Mouse (Mus musculus) intestine, embryonic 15.5 days (tissue): ENCODE results near the gene Lrrc66. TPM values are rescaled to one million over a fixed set of nuclear protein-coding genes. Genes with fewer than 3 reads are reported as not detected.

ENCODE experiments used
- ATAC-seq: fragments of 200-750 bp; cut with Nextera tagmentation; 2 replicates; pipeline ENCODE4 v1.8.0; 2017; ENCODE audit warnings: moderate TSS enrichment, moderate library complexity
- H3K27ac ChIP-seq: fragments of 300-500 bp; sonication (generic); 2 replicates; pipeline ENCODE4 v1.5.1; 2015; ENCODE audit warnings: mild to moderate bottlenecking, inconsistent platforms
- H3K27me3 ChIP-seq: fragments of 300-500 bp; sonication (generic); replicated peaks from 2 replicates; pipeline ENCODE4 v1.6.1; 2015; ENCODE audit warnings: inconsistent platforms
- H3K36me3 ChIP-seq: fragments of 300-500 bp; sonication (generic); 2 replicates; pipeline ENCODE4 v1.6.1; 2015; ENCODE audit warnings: inconsistent platforms
- H3K4me1 ChIP-seq: fragments of 300-500 bp; sonication (generic); replicated peaks from 2 replicates; pipeline ENCODE4 v1.6.1; 2015; ENCODE audit warnings: inconsistent platforms
- H3K4me2 ChIP-seq: fragments of 300-500 bp; sonication (generic); replicated peaks from 2 replicates; pipeline ENCODE4 v1.6.1; 2015; ENCODE audit warnings: mild to moderate bottlenecking, inconsistent platforms
- H3K4me3 ChIP-seq: fragments of 300-500 bp; sonication (generic); replicated peaks from 2 replicates; pipeline ENCODE4 v1.5.1; 2015; ENCODE audit warnings: inconsistent platforms
- H3K9ac ChIP-seq: fragments of 300-500 bp; sonication (generic); 2 replicates; pipeline ENCODE4 v1.6.1; 2015; ENCODE audit warnings: inconsistent platforms
- H3K9me3 ChIP-seq: fragments of 300-500 bp; sonication (generic); 2 replicates; pipeline ENCODE4 v1.6.1; 2016; ENCODE audit warnings: inconsistent platforms
- whole genome bisulfite sequencing: fragments of 180-500 bp; shearing (Covaris S2); methylation state at CpG from one replicate; pipeline ENCODE4 v1.1.7; 2015; 5-methylcytosine and 5-hydroxymethylcytosine counted together
- polyA plus RNA-seq: library from polyadenylated mRNA; unstranded; fragments of >200 nt; fragmentation: Nextera tagmentation; extraction: Ambion mirVana; gene quantifications from 2 replicates; pipeline ENCODE4 v1.2.1, GENCODE M21; 2015

The Lrrc66 gene
- polyA plus RNA-seq: 4.7 and 5.5 TPM in 2 replicates

- 0 out of 2 replicates have a peak, but pooled peaks cover 3% of the 10 kb centered on the region for H3K36me3 ChIP-seq
- no peaks in the 10 kb centered on the region for H3K27me3 ChIP-seq
- no peak within 1 kb of the TSS for H3K4me3 ChIP-seq
- no peak for ATAC-seq
- no peaks in the 10 kb centered on the region for H3K4me1 ChIP-seq
- WGBS: 80% methylated on average over 8 of the region's 8 CpGs
- no peak within 1 kb of the TSS for H3K4me2 ChIP-seq
- H3K9ac ChIP-seq: no peak within 1 kb of the TSS
- H3K9me3 ChIP-seq: no peaks in the 10 kb centered on the region
- no peak within 1 kb of the TSS for H3K27ac ChIP-seq
Observed at GRCm38 (mm10) chr5:73632291-73632690, at the start of gene Lrrc66. Lrrc66 (minus strand) TSS chr5:73632526.

- 64% methylated on average over 13 of the region's 13 CpGs for WGBS
- Histone ChIP-seq H3K27me3 (no peaks in the 10 kb centered on the region), H3K27ac (no peak overlapping the region), H3K4me3 (no peak overlapping the region), H3K9ac (no peak overlapping the region), H3K9me3 (no peaks in the 10 kb centered on the region), H3K4me2 (no peak overlapping the region), H3K4me1 (no peaks in the 10 kb centered on the region), H3K36me3 (no peaks in the 10 kb centered on the region)
- ATAC-seq: no peak
Observed at GRCm38 (mm10) chr5:73676626-73677025, 44.3 kb upstream of the Lrrc66 start.

- 77% methylated on average over 3 of the region's 3 CpGs for WGBS
Observed at GRCm38 (mm10) chr5:73675604-73676003, 43.3 kb upstream of the Lrrc66 start.

GRCm38 (mm10) chr5:73669386-73669785 is 37.1 kb upstream of the Lrrc66 start:
- Histone ChIP-seq H3K9me3 (no peaks in the 10 kb centered on the region), H3K36me3 (no peaks in the 10 kb centered on the region), H3K27me3 (no peaks in the 10 kb centered on the region), H3K27ac (no peak overlapping the region), H3K4me2 (no peak overlapping the region), H3K9ac (no peak overlapping the region), H3K4me1 (no peaks in the 10 kb centered on the region), H3K4me3 (no peak overlapping the region)
- 56% methylated on average over 26 of the region's 26 CpGs for WGBS
- ATAC-seq: no peak

More at GRCm38 (mm10) chr5:73675604-73676003, 43.3 kb upstream of the Lrrc66 start:
- H3K4me1 ChIP-seq: no peaks in the 10 kb centered on the region
- H3K4me2 ChIP-seq: no peak overlapping the region
- H3K4me3 ChIP-seq: no peak overlapping the region
- no peaks in the 10 kb centered on the region for H3K36me3 ChIP-seq
- H3K9me3 ChIP-seq: no peaks in the 10 kb centered on the region
- no peaks in the 10 kb centered on the region for H3K27me3 ChIP-seq
- H3K9ac ChIP-seq: no peak overlapping the region
- no peak overlapping the region for H3K27ac ChIP-seq
- ATAC-seq: no peak

- H3K9me3 ChIP-seq: no peaks in the 10 kb centered on the region
- H3K4me3 ChIP-seq: no peak overlapping the region
- H3K27ac ChIP-seq: no peak overlapping the region
- no peak overlapping the region for H3K4me2 ChIP-seq
- no peak for ATAC-seq
- 83% methylated on average over 2 of the region's 2 CpGs for WGBS
- no peaks in the 10 kb centered on the region for H3K27me3 ChIP-seq
- H3K36me3 ChIP-seq: no peaks in the 10 kb centered on the region
- no peaks in the 10 kb centered on the region for H3K4me1 ChIP-seq
- H3K9ac ChIP-seq: no peak overlapping the region
Observed at GRCm38 (mm10) chr5:73667877-73668276, 35.6 kb upstream of the Lrrc66 start.

GRCm38 (mm10) chr5:73666695-73667094 is 34.4 kb upstream of the Lrrc66 start:
- H3K9ac ChIP-seq: no peak overlapping the region
- no peak overlapping the region for H3K27ac ChIP-seq
- no peaks in the 10 kb centered on the region for H3K4me1 ChIP-seq
- no peaks in the 10 kb centered on the region for H3K36me3 ChIP-seq
- H3K27me3 ChIP-seq: no peaks in the 10 kb centered on the region
- no peaks in the 10 kb centered on the region for H3K9me3 ChIP-seq
- 81% methylated on average over 2 of the region's 2 CpGs for WGBS
- ATAC-seq: no peak
- H3K4me2 ChIP-seq: no peak overlapping the region
- H3K4me3 ChIP-seq: no peak overlapping the region

GRCm38 (mm10) chr5:73651855-73652201 is 19.5 kb upstream of the Lrrc66 start:
- H3K27me3 ChIP-seq: peaks cover 39% of the 10 kb centered on the region
- H3K9ac ChIP-seq: no peak overlapping the region
- WGBS: 3% methylated on average over 4 of the region's 4 CpGs
- peak overlapping the region; percentile 98 for H3K4me2 ChIP-seq
- no peak for ATAC-seq
- no peaks in the 10 kb centered on the region for H3K9me3 ChIP-seq
- peaks cover 21% of the 10 kb centered on the region for H3K4me1 ChIP-seq
- peak overlapping the region; percentile 50 for H3K4me3 ChIP-seq
- no peaks in the 10 kb centered on the region for H3K36me3 ChIP-seq
- no peak overlapping the region for H3K27ac ChIP-seq

GRCm38 (mm10) chr5:73651061-73651854 is 18.9 kb upstream of the Lrrc66 start, which contains the start of gene Spata18:
Spata18 (plus strand) TSS chr5:73651379.
- WGBS: under 1% methylated on average over 56 of the region's 57 CpGs
- H3K36me3 ChIP-seq: no peaks in the 10 kb centered on the region
- peaks cover 21% of the 10 kb centered on the region for H3K4me1 ChIP-seq
- peak within 1 kb of the TSS; percentile 50 for H3K4me3 ChIP-seq
- ATAC-seq: 0 out of 2 replicates have a peak, but pooled peaks have one; percentile 22
- H3K9me3 ChIP-seq: no peaks in the 10 kb centered on the region
- H3K27me3 ChIP-seq: peaks cover 39% of the 10 kb centered on the region
- H3K4me2 ChIP-seq: peak within 1 kb of the TSS; percentile 98
- H3K9ac ChIP-seq: peak within 1 kb of the TSS; percentile 40
- no peak within 1 kb of the TSS for H3K27ac ChIP-seq

GRCm38 (mm10) chr5:73650365-73650964 is 18.1 kb upstream of the Lrrc66 start:
- 2% methylated on average over 15 of the region's 15 CpGs for WGBS
- peak overlapping the region; percentile 50 for H3K4me3 ChIP-seq
- no peak overlapping the region for H3K27ac ChIP-seq
- H3K9me3 ChIP-seq: no peaks in the 10 kb centered on the region
- H3K4me2 ChIP-seq: peak overlapping the region; percentile 98
- ATAC-seq: no peak
- H3K4me1 ChIP-seq: peaks cover 21% of the 10 kb centered on the region
- H3K27me3 ChIP-seq: peaks cover 39% of the 10 kb centered on the region
- H3K36me3 ChIP-seq: no peaks in the 10 kb centered on the region
- peak overlapping the region; percentile 40; the same call in 1 of the 2 replicates for H3K9ac ChIP-seq

GRCm38 (mm10) chr5:73647261-73647900 is 15.1 kb upstream of the Lrrc66 start, which contains the start of gene Sgcb:
Sgcb (minus strand) TSS chr5:73647790.
- peak within 1 kb of the TSS; percentile 85 for H3K4me2 ChIP-seq
- H3K4me1 ChIP-seq: peaks cover 21% of the 10 kb centered on the region
- peak within 1 kb of the TSS; percentile 81 for H3K4me3 ChIP-seq
- no peaks in the 10 kb centered on the region for H3K36me3 ChIP-seq
- no peak within 1 kb of the TSS for H3K27ac ChIP-seq
- ATAC-seq: peak; percentile 88
- no peaks in the 10 kb centered on the region for H3K9me3 ChIP-seq
- WGBS: under 1% methylated on average over 55 of the region's 62 CpGs
- H3K27me3 ChIP-seq: peaks cover 29% of the 10 kb centered on the region
- H3K9ac ChIP-seq: peak within 1 kb of the TSS; percentile 58

GRCm38 (mm10) chr5:73642091-73642490 is 9.8 kb upstream of the Lrrc66 start:
- WGBS: 85% methylated on average over 4 of the region's 4 CpGs
- Histone ChIP-seq H3K27ac (no peak overlapping the region), H3K4me2 (no peak overlapping the region), H3K4me1 (no peaks in the 10 kb centered on the region), H3K9ac (no peak overlapping the region), H3K9me3 (no peaks in the 10 kb centered on the region), H3K4me3 (no peak overlapping the region), H3K27me3 (no peaks in the 10 kb centered on the region), H3K36me3 (no peaks in the 10 kb centered on the region)
- no peak for ATAC-seq

GRCm38 (mm10) chr5:73641058-73641457 is 8.7 kb upstream of the Lrrc66 start:
- H3K4me1 ChIP-seq: no peaks in the 10 kb centered on the region
- 94% methylated on average over 3 of the region's 3 CpGs for WGBS

More at GRCm38 (mm10) chr5:73641058-73641457, 8.7 kb upstream of the Lrrc66 start:
- H3K4me3 ChIP-seq: no peak overlapping the region
- ATAC-seq: no peak
- no peaks in the 10 kb centered on the region for H3K27me3 ChIP-seq
- no peak overlapping the region for H3K9ac ChIP-seq
- no peak overlapping the region for H3K4me2 ChIP-seq
- no peak overlapping the region for H3K27ac ChIP-seq
- H3K36me3 ChIP-seq: no peaks in the 10 kb centered on the region
- no peaks in the 10 kb centered on the region for H3K9me3 ChIP-seq
